Mouse (Mus musculus): ENCODE data around the gene Cxcr6. TPM values are rescaled to one million over a fixed set of nuclear protein-coding genes. Genes with fewer than 3 reads are reported as not detected.
"Not testable (repeated sequence)": the region's sequence is repeated elsewhere in the genome, so short reads cannot be mapped to it uniquely, and the experiment has no call there.

Cxcr6 gene
- not detected for total RNA-seq (2021)
- long read RNA-seq, experiment 1, partial matches to known transcripts, result 0 of 1 reads
- long read RNA-seq, experiment 1, other reads (novel, unspliced or antisense), result 1 of 1 reads
- long read RNA-seq, experiment 2, result 0 reads

DNA sequence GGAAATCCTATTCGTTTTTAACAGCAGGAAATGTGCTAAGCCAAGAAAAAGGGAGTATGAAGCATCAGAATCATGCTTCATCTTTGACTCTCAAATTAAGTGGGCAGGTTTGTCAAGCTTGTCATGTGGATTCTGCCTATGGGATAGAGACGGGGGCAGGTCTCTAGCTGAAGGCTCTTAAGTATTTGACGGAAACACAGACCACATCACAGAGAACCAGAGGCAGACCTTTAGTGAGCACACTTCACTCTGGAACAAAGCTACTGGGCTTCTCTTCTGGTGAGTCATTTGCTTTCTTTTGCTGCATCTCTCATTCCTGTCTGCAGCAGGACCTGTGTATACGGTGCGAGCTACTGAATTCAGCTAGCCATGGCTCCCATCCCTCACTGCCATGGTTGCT is at the start of gene Cxcr6:
Gene Cxcr6, plus strand, starts transcription at position 209 of the 400 bp plus-strand sequence.
- DNase-seq (ENCODE audit: low spot score in 2 of 2), result no peak
- intact Hi-C loops (cut with DNase I), result no loop called here

DNA sequence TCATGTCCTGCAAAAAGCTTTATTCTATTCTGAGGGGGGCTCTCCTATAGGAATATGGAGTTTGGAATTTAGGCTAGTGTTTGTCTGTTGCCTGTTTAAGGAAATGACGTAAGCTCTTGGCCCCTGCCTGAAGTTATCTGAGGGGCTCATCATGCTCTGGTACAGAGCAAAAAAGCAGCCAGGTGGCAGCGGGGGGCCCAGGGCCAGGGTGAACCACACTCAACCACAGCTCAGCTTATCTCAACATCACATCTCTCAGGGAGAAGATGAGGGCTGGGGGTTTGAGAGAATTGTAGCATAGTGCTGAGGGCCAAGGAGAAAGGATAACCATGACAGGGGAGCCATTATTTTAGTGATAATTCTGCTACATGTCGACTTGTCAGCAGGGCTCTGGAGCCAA is 49.5 kb upstream of the Cxcr6 start:
- intact Hi-C loops (cut with DNase I), result no loop called here
- no peak for DNase-seq (ENCODE audit: low spot score in 2 of 2)

DNA sequence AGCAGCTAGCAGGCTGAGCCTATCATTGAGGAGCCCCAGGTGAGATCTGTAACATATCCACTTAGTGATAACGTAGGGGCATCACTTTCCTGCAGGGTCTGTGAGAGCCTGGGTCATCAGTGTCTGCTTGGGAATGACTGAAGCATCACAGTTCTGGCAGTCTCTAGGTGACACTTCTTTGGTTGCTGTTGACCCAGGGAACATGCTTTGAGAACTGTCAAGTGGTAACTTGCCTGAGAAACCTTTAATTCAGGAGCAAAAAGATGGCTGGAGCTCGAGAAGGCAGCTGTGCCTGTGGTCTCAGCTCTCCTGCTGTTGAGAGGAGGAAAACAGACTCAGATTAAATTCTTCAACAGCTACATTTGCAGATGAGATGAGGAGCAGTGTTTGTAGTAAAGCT is 48.9 kb upstream of the Cxcr6 start:
- intact Hi-C loops (cut with DNase I), result no loop called here
- DNase-seq (ENCODE audit: low spot score in 2 of 2), result no peak

DNA sequence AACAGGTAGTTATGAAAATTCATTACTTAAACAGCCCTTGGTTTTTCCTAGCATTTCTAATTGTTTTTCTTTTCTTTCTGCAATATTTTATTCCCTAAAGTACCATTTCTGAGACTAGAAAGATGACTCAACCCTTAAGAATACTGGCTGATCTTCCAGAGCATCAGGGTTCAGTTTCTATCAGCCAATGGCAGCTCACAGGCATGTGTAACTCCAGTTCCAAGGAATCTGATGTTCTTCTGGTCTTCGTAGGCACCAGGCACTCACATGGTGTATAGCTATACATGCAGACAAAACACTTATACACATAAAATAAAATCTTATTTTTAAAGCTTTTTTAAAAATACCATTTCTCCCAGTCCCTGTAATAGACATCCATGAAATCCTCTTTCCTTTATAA is 48.1 kb upstream of the Cxcr6 start:
- intact Hi-C loops (cut with DNase I), result no loop called here
- no peak for DNase-seq (ENCODE audit: low spot score in 2 of 2)

DNA sequence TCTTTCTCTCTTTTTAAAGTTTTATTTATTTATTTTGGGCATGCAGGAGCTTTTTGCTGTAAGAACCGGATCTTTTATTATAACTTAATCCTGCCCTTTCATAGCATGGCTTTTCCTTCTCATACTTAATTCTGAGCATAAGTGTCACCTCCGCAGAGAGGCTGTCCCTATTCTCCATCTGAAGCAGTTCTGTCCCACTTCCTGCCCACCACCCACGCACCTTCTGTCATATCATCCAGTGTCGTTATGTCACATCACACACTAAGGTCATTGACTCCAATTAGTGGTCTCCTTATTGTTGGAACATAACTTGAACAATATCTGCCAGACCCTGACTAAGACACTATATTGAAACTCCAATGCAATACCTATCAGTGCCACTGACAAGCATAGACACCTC is 47.6 kb upstream of the Cxcr6 start:
- DNase-seq (ENCODE audit: low spot score in 2 of 2), result no peak
- intact Hi-C loops (cut with DNase I), result no loop called here

DNA sequence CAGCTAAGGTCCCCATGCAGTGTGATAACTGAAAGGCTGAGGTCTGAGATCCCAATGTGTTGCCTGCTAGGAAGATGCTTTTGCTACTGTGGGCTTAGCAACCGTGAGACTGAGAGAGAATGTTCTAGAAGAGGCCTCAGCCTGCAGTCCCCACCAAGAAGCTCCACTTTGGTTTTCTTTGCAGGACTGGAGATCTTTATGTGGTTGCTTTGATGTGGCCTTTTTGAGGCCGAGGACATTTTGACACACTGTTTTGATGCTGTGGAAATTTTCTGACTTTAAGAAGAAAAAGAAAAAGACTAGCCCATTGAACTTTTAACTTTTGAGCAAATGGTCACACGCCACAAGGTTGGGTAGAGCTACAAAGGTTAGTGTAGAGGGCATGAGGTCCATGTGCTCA is 45.5 kb upstream of the Cxcr6 start:
- intact Hi-C loops (cut with DNase I), result no loop called here
- no peak for DNase-seq (ENCODE audit: low spot score in 2 of 2)

DNA sequence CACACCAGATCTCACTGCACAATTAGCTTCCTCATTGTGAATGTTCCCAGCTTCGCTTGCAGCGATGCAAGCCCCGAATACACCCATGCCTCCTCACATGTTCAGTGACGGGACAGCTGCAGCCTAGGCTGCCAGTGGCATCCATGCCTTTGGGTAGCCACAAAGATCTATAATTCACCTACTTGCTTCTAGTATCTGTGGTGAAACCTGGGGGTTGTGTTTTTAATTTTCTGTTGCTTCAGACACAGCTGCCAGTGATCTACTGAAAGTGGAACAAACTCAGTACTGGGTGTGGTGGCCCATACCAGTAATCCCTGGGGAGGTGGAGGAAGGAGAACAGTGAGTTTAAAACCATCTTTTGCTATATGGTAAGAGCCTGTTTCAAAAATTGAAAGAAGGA is 43.4 kb upstream of the Cxcr6 start:
- intact Hi-C loops (cut with DNase I), result no loop called here
- no peak for DNase-seq (ENCODE audit: low spot score in 2 of 2)

DNA sequence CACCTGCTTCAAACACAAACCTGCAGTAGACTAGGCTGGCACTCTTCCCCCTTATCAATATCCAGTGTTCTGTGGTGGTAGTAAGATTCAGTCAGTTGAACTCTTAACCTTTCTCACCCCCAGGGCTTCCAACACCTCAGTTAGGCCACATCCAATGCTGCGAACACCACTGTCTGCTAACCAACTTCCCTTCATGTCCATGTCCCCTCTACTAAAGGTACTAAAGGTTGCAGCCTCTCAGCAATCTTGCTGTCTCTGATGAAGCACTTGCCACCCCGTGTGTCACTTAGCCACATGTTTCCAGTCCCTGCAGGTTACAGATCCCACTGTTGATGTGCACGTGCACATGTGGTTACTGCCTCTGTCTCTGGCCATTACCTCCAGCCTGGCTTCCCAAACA is 42.5 kb upstream of the Cxcr6 start:
- intact Hi-C loops (cut with DNase I), result no loop called here

DNA sequence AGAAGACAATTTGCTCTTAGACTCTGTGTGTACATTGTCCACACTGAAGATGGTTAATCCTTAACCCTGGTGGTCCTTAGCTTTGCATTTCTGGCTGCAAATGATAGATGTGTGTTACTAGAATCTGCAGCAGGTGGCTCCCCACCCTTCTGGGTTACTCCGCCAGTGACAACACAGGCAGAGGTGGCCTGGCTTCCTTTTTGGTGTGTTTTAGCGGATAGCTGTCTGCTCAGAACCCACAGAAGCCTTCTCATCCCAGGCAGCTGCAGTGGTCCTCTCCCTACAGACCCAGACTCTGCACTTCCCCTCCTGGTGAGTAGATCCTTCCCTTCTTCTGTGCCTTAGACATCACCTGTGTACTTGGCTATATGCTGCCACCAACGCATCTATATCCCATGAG is 39.3 kb upstream of the Cxcr6 start:
- no peak for DNase-seq (ENCODE audit: low spot score in 2 of 2)

More for the DNA sequence above, 42.5 kb upstream of the Cxcr6 start:
- DNase-seq (ENCODE audit: low spot score in 2 of 2), result no peak

DNA sequence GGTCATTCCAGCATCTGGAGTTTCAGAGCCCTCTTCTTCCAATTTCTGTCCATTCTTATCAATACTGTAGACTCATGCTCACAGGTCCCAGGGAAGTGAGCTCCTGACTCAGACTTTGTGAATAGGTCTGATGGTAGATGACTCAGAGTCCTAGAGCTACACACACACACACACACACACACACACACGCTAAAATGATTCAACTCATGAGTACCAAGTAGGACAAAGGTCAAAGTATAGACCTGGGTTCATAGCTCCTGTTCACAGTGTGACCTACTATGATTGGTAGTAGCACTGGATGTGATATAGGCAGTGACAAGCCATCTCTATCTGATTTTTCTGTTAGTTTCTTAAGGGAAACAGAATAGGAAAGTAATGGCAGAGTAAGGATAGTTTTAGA is 37.8 kb upstream of the Cxcr6 start:
- no peak for DNase-seq (ENCODE audit: low spot score in 2 of 2)
- intact Hi-C loops (cut with DNase I), result no loop called here

More for the DNA sequence above, 39.3 kb upstream of the Cxcr6 start:
- intact Hi-C loops (cut with DNase I), result no loop called here

DNA sequence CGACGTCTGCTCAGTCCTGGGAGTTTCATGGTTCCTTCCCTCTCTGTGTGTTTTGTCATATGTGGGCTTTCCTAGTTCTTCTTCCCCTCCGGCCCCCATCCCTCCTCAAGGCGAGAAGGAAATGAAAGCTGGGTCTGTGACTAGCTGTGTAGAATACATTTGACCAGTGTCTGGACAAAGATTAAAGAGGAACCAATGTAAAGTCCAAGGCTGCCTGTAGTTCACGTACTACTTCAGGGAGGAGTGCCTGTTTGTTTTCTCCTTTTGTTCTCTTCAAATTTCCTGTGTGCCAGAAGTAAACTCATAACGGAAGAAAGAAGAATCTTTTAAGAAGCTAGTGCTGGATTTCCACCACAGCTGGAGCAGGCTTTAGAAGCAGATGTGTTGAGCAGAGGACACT is 36.7 kb upstream of the Cxcr6 start:
- intact Hi-C loops (cut with DNase I), result no loop called here

DNA sequence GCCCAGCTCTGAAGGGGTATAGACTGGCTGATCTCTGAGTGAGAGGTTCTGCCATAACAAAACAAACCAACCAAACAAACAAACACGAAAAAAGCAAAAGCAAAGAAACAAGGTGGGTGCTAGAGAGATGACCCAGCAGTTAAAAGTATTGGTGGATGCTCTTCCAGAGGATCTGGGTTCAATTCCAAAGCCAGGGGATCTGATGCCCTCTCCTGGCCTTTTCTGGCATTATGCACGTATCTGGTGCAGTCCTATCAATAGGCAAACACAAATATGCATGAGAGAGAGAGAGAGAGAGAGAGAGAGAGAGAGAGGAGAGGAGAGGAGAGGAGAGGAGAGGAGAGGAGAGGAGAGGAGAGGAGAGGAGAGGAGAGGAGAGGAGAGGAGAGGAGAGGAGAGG is 33.0 kb upstream of the Cxcr6 start:
- intact Hi-C loops (cut with DNase I), result not testable (repeated sequence)

More for the DNA sequence above, 36.7 kb upstream of the Cxcr6 start:
- DNase-seq (ENCODE audit: low spot score in 2 of 2), result no peak

DNA sequence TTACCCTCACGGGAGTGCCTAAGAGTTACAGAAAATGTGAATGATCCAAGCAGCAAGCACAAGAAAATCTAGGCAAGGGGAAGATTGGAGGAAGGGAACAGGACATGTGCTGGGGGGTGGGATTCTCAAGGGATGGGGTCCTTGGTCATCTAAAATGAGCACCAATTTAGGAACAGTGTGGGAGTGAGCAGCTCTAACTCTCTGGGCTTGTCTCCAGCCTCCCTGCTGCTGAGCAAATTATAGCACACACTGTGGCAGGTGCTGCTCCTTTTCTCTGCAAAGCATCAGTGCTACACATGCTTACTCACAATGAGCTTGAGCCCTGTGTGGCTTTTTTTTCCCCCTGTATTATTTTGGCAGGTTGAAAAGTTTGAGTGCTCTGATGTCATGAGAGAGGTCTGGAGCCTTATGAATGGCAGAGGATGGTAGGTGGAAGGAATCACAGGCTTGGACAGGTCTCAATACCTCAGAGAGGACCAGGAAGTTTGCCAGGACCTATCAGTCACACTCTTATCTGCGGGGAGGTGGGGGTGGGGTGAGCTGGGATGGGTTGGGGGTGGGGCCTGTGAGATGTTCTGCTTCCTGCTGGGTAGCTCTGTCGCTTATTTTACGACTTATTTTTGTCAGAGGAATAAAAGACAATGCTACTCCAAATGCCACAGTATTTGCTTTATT is 17.3 kb upstream of the Cxcr6 start:
- peak; percentile 22 to 41 for DNase-seq (ENCODE audit: low spot score in 2 of 2)
- intact Hi-C loops (cut with DNase I), result no loop called here

More for the DNA sequence above, 33.0 kb upstream of the Cxcr6 start:
- DNase-seq (ENCODE audit: low spot score in 2 of 2), result not testable (repeated sequence)

DNA sequence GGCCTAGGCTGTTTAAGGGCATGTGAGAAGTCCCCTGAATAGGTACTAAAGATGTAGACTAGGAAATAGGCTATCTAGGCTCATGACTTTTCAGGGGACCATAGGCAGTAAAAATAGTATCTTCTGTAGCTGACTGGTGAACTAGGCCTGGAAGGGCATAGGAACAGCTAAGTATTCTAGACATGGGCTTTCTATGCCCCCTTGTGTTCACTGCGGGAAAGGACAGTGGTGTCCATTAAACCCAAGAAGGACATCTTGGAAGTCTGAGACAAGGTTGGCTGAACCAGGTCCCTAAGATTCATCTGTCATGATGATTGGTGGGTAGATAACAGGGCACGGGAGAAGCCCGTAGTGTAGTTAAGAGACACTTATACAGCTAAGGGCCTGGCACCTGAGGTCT is 10.1 kb upstream of the Cxcr6 start:
- intact Hi-C loops (cut with DNase I), result loop anchor here (5.0 kb wide), 2 partner anchors 84 to 159 kb away; no protein-coding TSS in a partner anchor
- DNase-seq (ENCODE audit: low spot score in 2 of 2), result peak; percentile 55 to 63

DNA sequence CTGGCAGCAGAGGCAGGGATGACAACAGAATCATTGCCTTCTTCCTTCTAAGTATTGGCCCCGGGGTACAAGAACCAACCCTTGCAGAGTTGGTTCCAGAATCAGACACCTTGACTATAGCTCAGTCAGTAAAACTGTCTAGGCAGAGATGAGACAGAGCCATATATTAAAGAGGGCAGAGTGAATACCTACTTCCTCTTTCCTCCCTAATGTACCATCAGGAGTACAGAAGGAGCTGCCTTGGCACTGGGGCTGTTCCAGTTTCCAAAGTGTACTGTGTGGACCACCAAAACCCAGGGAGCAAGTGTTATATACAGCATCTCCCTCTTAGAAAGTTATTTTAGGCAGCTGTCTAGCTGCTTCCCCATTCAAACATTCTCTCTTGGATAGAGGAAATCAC is 4.7 kb upstream of the Cxcr6 start:
- intact Hi-C loops (cut with DNase I), result no loop called here

DNA sequence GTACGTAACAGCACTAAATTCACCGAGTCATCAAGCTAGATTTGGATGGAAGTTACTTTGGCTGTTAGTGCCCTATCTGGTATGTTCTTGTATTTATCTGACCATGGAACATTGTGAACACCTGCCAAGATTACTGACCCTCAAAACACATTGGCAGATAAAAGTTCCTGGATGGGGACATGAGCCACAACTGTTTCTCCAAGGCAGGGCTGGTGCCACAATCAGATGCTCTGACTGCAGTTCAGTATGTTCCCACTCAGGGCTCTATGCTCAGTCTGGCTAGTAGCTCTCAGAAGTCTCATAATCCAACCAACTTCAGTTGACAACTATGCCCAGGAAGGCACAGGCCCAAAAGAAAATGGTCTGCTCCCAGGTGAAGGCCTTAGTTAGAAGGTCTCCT is 3.9 kb upstream of the Cxcr6 start:
- DNase-seq (ENCODE audit: low spot score in 2 of 2), result no peak
- intact Hi-C loops (cut with DNase I), result no loop called here

More for the DNA sequence above, 4.7 kb upstream of the Cxcr6 start:
- DNase-seq (ENCODE audit: low spot score in 2 of 2), result no peak

DNA sequence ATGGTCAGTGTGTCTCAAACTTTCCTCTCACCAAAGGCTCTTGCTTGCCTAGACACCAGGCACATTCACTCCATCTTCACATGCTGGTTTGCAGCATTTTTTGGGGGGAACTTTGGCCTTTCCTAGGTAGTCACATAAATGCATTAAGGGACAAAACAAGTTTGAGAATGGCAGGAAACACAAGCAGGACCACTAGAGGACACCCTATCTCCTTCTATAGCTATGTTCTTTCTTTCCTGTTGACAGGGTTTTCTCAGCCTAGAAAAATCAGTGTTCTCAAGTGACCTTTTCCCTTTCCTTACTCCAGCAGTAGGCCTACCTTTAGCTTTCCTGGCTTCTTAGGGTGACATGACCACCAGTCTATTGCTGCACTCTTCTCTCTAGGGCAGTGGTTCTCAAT is 3.4 kb upstream of the Cxcr6 start:
- intact Hi-C loops (cut with DNase I), result no loop called here
- no peak for DNase-seq (ENCODE audit: low spot score in 2 of 2)

DNA sequence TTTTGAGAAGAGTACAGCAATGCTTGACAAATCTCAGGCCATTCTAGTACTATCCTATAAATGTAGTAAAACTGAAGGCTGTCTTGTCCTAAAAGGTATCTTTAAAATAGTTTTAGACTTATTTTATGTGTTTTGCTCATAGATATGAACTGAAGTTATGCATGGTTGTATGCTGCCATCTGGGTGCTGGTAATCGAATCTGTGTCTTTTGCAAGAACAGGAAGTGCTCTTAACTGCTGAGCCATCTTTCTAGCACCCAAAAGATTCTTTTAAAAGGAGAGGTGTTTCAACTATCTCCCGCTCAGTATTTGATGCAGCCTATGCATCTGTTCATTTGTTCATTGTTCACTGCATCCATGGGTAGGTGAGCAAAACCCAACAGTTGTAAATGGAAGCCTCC is 1.0 kb upstream of the Cxcr6 start:
- intact Hi-C loops (cut with DNase I), result no loop called here
- no peak for DNase-seq (ENCODE audit: low spot score in 2 of 2)

DNA sequence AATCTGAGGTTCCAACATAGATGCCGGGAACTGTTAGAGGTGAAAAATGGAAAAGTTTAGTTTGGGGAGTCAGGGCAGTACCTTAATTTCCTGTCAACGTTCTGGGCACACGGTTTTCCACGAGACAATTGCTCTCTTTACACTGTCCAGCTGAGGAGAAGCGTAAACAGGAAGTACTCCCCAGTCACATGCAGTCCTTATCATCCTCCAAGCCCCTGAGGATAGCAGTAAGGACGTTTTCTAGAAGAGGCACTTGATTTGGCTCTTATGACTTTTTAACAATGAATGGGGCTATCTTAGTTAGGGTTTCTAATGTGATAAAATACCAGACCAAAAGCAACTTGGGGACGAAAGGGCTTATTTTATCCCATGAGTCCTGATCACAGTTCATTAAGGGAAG is 2.3 kb downstream of the Cxcr6 start:
- intact Hi-C loops (cut with DNase I), result no loop called here
- no peak for DNase-seq (ENCODE audit: low spot score in 2 of 2)

DNA sequence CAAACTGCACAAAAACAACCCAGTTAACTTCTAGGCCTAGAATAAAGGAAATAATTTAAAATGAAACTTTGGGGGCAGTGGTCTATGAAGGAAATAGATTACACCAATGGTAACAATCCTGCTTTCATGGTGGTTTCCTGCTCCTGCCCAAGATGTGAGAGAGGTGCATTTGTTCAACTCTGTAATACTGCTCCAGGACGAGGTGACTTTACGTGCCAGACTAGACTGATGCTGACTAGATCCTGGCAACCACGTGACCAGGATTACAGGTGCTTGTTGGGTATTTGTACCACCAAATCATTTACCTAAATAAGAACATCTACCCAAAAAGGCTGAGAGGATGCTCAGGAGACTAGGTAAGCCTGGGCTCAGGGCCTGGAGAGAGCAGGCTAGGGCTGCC is 5.6 kb downstream of the Cxcr6 start:
- intact Hi-C loops (cut with DNase I), result no loop called here
- no peak for DNase-seq (ENCODE audit: low spot score in 2 of 2)

DNA sequence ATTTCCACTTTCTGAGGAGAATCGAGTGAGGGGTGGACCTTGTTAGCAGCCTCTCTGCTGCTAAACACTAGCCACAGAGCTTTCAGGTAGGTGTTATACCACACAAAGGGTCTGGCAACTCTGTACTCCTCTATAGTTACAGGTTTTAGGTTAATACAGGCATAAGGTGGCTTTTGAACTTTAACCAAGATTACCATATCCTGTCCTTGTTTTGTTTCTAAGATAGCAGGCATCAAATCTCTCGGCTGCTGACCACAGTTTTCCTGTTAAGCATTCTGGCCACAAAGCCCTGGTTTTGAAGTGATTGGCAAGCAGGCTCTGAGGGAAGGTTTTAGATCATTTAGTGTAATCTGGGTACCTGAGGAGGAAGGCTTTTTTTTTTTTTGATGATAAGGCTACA is 8.1 kb downstream of the Cxcr6 start:
- no peak for DNase-seq (ENCODE audit: low spot score in 2 of 2)
- intact Hi-C loops (cut with DNase I), result no loop called here

DNA sequence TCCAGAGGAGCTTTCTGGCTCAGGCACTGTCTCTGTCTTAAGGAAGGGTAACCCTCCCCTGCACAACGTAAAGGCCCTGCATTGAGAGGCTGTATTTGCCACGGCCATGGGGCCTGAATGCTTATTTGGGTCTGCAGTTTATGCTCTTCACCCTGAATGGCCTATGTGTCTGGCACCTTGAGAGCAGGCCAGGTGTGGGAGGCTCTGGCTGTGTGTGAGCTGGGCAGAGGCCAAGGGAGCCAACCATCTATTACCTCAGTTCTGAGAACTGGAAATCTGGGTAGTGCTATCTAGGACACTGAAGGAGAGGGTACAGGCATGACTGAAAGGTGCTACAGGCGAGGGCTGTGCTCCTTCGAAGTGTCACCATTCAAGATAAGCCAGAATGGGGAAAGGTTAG is 8.5 kb downstream of the Cxcr6 start:
- DNase-seq (ENCODE audit: low spot score in 2 of 2), result no peak
- intact Hi-C loops (cut with DNase I), result no loop called here

All from left cerebral cortex, postnatal 14 days (tissue).